Mouse (Mus musculus): ENCODE measurements around the gene Iqschfp. TPM values are rescaled to one million over a fixed set of nuclear protein-coding genes. Genes with fewer than 3 reads are reported as not detected.

Gene Iqschfp
- total RNA-seq, 2 experiments from 2014 or later, result not detected

DNA sequence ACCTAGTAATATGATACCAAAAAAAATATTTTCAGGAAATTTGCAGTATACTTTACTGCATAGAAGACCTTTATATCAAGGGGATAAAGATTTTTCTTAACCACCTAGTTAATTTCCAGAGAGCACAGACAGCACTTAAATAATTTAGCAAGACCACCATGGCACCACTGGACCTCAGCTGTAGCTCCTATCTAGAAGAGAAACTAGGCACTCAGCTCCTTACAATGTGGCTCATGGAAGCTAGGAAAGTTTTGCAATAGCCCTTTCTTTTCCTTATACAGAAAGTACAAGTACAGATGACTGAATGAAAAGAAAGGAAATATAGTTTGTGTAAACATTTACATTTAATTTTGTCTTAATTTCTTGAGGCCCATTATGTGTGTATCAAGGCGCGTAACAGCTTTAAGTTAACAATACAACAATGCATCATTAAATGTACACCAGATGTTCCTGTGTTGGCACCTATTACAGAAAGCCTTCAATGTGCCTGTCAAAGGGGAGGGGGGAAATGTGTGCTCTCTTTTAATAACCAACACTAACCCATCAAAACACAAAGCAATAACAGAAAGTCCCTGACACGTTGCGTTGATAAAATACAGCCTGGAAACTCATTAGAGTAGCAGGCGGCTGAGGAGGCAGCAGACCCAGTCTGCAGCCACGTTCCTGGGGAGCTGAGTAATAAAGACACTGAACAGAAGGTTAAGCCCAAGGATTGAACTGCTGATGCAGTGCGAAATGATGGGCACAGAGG lies 391.0 kb downstream of the Iqschfp start:
- no peak for ATAC-seq (replicated peaks; ENCODE audit: low FRiP score, low TSS enrichment, poor library complexity, severe bottlenecking)

DNA sequence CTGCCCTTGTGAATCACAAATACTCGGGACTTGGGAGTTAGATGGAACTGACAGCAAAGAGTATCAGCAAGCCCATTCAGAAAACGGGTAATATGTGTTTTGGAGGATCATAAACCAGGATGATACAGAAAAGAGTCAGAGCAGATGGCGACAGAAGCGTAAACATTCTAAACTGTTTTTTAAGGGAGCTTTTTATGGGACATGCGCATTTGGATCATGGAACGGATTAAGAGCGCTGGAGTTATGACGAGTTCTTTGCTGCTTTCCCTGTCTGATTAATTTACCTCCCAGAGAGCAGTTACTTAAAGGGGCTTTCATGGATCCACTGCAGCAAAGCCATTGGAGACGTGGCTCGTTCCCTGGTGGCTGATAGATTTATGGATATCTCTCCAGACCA lies 391.6 kb downstream of the Iqschfp start:
- no peak for ATAC-seq (replicated peaks; ENCODE audit: low FRiP score, low TSS enrichment, poor library complexity, severe bottlenecking)

DNA sequence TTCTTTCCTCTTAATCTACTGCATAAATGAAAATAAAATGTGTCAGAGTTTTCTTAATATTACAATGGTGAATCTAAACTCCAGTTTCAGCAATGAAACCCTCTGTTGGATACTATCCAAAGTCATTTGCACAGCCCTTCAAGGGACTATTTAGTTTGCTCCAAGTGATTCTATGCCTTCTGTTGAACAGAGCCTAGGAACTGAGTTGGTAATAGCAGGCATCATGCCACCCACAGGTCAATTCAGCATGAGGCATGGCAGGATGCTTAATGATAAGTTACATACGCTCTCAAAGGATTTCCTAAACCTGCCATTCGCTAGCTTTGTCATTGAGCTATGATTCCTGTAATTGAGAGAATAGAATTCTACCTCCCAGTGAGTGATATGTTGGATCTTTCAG lies 392.5 kb downstream of the Iqschfp start:
- no peak for ATAC-seq (replicated peaks; ENCODE audit: low FRiP score, low TSS enrichment, poor library complexity, severe bottlenecking)

DNA sequence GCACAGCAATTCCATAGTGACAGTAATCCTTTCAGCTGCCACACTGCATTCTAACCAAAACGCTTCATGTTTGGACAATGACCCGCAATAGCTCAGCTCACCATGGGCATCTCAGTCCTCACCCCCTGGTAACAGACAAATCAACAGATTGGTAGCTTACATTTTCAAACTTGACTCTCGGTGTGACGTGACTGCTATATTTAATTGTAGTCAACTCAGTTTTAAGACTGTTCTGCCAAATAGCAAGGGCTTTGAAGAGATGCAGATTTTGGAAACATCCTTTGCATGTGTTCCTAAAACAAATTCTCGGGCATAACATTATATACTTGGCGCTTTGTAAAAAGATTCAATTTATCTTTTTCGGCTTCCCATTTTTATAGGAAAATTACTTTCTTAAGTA lies 404.7 kb downstream of the Iqschfp start:
- ATAC-seq (replicated peaks; ENCODE audit: low FRiP score, low TSS enrichment, poor library complexity, severe bottlenecking), result no peak

DNA sequence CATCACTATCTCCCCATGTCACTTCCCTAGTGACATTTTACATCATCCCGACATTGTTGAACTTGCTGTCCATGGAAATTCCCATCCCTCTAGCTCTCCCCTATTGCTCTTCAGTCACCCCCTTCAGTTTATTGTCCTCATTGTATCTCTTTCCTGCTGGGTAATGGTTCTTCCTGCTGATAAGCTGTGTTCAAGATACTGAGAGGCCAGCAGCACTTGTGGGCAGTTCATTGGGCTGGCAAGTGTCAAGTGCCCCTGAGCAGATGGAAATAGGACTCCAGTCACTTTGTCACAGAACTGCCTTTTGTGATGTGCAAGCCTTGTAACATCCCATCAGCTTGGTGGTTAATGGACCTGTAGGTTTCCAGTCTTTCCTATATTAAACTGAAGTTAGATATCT lies 413.6 kb downstream of the Iqschfp start:
- ATAC-seq (replicated peaks; ENCODE audit: low FRiP score, low TSS enrichment, poor library complexity, severe bottlenecking), result no peak

DNA sequence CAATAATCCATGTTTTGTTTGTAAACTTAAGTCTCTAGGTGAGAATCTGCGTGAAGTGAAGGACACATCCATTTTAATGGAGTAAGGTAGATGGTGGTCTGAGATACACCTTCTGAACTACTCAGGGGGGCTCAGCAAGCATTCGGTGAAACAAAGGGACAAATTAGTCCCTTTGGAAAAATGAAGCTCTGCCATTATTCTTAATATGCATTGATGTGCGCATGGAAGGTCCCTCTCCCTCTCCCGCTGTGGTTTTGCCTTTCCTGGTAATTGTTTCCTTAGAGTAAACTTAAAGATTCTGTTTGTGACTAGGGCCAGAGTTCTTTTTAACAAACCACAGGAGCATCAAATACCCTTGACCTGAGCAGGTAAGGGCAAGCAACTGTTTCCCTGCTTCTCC lies 414.7 kb downstream of the Iqschfp start:
- no peak for ATAC-seq (replicated peaks; ENCODE audit: low FRiP score, low TSS enrichment, poor library complexity, severe bottlenecking)

DNA sequence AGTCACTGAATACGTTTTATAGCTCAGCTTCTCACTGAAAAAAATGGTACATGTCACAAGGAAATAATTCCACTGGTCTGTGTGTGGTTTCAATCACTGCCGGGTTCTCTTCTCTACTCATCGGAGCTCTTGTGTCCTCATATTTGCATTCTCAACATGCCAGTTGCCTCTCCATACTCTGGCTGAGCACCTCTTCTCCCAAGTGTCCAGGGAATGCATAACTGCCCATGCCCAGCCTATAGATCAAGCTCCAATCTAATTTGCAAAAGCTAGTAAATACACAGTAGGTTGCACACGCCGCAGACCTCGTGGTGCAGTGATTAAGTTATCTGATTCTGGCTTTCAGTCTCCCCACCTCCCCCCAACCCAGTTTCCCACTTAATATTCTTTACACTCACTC lies 433.5 kb downstream of the Iqschfp start:
- ATAC-seq (replicated peaks; ENCODE audit: low FRiP score, low TSS enrichment, poor library complexity, severe bottlenecking), result no peak

DNA sequence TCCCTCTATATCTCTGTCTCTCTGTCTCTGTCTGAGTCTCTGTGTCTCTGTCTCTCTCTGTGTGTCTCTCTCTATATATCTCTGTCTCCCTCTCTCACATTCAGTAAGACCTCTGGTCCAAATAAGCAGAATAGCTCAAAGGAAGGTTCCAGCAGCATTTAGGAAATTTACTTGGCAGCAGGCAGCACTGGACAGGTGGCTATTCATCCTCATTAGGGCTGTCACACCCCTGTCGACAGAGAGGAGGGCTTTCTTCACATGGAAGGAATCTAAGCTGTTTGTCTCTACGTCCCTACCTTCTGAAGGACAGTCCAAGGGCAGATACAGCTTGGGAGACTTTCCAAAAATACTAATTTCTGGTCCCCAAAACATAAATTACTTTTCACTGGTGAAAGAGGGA lies 440.5 kb downstream of the Iqschfp start:
- ATAC-seq (replicated peaks; ENCODE audit: low FRiP score, low TSS enrichment, poor library complexity, severe bottlenecking), result no peak

DNA sequence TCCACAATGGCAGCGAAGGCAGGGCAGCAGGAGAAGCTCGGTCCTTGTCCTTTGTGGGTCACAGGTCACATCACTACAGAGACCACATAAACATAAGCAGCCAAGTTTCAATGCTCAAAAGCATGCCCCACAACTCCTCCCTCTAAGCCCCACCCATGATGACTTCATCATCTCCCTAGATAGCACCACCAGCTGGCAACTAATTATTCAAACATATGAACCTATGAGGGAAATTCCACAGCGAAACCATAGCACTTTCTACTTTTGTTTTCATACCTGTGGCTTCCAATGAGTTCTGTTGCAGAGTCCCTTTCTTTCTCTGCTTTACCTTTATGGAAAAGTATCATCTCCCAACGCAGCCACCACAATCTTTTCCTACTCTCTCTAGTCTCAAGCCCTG lies 443.5 kb downstream of the Iqschfp start:
- ATAC-seq (replicated peaks; ENCODE audit: low FRiP score, low TSS enrichment, poor library complexity, severe bottlenecking), result no peak

DNA sequence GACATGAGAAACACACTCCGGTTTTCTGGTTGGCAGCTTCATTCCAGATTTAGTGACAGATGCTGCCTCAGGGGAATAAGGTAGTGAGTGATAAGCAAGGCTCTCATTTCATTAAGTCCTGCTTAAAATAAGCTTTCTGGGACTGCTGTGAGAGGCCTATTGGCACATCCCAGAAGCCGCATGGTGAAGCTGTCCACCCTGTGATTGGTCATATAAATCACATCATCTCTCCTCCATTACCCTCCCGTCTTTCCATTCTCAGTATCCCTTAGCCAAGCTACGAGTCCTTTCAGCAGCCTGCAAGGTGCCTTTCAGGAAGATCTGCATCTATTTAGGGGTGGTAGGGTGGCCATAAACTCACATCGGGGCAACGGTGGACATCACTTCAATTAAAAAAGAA lies 458.6 kb downstream of the Iqschfp start:
- no peak for ATAC-seq (replicated peaks; ENCODE audit: low FRiP score, low TSS enrichment, poor library complexity, severe bottlenecking)

DNA sequence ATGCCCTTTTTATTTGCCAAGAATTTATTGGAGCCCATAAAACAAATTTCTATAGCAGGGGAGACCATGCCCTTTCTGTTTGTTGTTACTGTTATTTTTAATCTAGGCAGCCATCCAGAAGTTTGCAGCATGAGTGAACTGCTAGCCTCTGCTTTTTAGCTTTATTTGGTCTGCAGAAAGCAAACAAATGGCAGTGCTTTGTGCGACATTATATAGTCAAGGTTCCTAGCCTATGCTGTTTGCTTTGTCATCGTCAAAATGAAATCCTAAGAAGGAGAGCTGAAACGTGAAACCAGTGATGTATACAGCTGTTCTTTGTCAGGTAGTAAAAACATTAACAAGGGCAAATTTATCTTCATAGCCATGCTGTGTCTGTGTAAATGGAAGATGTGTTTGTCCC lies 459.4 kb downstream of the Iqschfp start:
- no peak for ATAC-seq (replicated peaks; ENCODE audit: low FRiP score, low TSS enrichment, poor library complexity, severe bottlenecking)

DNA sequence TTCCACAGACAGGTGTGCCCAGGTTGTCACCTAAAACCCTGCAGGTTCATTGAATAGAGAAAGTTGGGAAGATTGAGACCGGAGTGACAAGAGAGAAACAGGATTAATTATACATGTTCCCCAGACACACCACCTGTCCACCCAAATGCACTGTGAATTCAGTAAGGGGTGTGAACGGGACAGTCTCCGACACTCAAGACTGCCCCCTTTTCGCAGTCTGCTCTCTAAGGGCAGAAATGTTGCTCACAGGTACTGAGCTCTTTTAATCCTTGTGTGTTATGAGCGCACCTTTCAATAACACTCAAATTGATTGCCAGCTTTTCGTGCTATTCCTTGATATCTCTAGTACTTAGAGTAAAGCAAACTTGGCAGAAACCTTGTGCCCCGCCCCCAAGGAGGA lies 460.9 kb downstream of the Iqschfp start:
- no peak for ATAC-seq (replicated peaks; ENCODE audit: low FRiP score, low TSS enrichment, poor library complexity, severe bottlenecking)

DNA sequence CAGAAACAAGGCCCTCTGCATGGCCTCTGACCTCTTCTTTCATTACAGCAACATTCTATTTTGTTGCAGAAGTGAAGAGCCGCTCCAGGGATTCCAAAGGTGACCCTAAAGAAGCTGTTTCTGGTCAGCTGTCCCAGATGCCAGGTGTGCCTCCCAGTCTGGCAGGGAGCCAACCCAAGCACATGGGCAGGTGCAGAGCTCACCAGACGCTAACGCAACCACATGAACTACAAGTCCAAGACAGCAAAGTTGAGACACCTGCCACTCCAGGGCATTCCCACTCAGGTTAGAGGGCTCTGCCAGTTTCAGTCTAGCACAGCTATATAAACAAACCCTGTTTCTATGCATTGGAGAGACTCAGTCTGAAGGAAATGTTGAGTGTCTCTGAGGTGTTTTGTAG lies 461.5 kb downstream of the Iqschfp start:
- no peak for ATAC-seq (replicated peaks; ENCODE audit: low FRiP score, low TSS enrichment, poor library complexity, severe bottlenecking)

DNA sequence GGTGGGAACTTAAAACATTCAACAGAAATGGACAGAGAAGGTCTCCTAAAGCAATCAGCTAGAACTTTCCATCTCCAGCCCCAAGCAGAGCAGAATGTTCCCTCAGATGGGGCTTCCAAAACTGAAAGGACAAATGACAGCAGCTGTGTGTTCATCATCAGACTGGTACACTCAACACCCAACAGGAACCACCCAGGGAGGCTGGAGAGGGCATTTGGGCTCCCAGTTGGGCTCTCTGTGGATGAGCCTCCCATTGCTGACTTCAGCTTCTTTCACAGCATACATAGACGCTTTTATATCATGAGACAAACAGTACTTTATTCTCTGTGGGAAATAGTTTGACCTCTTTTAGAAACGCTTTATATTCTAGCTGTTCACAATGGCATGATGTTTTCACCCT lies 464.5 kb downstream of the Iqschfp start:
- ATAC-seq (replicated peaks; ENCODE audit: low FRiP score, low TSS enrichment, poor library complexity, severe bottlenecking), result no peak

DNA sequence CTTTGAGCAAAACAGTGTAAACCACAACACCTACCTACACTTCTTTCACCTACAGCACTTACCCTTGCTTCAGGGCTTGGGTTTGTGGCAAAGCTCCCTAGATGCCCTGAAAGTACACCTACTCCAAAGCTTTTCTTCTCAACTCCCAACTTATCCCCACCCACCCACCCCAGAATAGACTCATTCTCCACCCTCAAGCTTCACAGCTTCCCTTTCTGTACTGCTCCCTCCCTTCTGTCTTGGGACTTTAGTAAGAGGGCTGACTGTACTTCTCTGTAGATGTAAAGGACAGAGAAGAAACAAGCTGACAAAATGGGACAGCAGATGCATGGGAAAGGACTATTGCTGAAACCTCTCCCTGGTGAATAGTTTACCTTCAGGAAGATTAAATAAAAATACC lies 476.0 kb downstream of the Iqschfp start:
- no peak for ATAC-seq (replicated peaks; ENCODE audit: low FRiP score, low TSS enrichment, poor library complexity, severe bottlenecking)

DNA sequence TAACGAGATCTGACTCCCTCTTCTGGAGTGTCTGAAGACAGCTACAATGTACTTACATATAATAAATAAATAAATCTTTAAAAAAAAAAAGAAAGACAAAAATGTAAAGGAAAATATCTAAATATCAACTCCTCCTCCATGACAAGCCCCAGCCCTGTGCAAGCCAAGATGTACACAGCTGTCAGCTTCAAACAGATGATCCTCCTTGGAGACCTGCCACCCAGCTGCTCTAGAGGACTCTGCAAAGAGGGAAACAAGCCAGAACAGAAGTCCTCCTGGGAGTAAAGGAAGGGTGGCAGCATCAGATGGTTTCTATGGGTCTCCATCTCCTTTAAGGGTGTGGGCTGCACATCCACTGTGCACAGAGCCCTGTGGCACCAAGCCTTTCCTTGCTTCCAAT lies 480.9 kb downstream of the Iqschfp start:
- ATAC-seq (replicated peaks; ENCODE audit: low FRiP score, low TSS enrichment, poor library complexity, severe bottlenecking), result no peak

DNA sequence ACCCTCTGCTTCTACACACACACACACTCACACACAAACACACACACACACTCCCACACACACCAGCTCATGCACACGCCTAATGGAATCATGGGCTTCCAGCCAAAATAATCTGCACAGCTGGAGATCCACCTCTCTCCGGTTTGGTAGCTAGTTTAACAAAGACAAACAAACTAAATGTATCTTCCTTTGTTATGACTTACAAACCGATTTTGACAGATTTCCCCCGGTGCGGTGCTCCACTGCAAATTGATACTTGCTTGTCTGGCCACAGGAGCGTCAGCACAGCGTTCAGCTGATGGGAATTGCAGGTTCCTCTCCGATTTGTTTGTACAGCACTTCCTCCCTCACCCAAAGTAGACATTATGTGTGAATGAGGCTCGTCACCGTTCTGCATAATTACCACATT lies 483.1 kb downstream of the Iqschfp start:
- ATAC-seq (replicated peaks; ENCODE audit: low FRiP score, low TSS enrichment, poor library complexity, severe bottlenecking), result no peak

DNA sequence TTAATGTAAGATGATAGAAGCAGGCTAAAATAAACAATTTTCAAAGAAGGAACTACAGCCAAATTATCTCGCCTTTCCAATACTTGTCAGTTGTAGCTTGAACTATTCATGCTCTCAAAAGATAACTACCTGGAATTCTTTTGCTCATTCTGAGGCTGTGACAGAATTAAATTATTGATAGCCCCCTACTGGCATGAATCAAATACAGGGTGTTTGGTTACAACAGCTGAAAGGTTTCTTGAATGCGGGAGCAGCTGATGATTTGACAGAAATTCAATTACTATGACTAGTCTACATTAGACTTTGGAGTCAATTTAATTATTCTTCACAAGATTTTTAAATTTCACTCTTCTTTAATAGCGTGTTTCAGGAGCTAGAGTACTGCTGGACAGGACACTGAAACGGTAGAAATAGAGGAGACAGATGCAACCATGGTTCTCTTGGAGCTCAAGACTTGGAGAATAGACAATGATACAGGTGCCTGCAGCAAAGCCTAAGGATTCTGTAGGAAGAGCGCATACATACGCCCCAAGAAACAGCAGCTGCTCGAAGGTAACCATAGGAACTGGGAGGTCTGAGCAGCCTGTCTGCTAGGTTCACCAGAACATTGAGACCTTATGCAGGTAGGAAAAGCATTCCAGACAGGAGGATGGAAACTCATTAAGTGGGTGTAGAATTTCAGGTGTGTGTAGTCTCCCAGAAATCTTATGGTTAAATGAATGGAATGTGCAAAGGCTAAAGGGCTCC lies 485.6 kb downstream of the Iqschfp start:
- ATAC-seq (replicated peaks; ENCODE audit: low FRiP score, low TSS enrichment, poor library complexity, severe bottlenecking), result no peak

DNA sequence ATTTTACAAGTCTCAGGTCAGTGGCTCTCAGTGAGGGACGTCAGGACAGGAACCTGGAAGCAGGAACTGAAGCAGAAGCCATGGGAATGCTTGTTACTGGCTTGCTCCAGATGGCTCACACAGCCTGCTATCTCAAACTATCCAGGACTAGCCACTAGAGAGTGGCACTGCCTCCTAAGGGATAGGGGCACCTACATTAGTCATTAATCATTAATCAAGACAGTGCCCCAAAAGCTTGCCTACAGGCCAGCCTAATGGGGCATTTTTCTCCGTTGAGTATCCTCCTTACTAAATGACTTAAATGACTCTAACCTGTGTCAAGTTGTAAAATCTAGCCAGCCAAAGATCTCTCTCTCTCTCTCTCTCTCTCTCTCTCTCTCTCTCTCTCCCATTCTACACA lies 486.8 kb downstream of the Iqschfp start:
- ATAC-seq (replicated peaks; ENCODE audit: low FRiP score, low TSS enrichment, poor library complexity, severe bottlenecking), result no peak

DNA sequence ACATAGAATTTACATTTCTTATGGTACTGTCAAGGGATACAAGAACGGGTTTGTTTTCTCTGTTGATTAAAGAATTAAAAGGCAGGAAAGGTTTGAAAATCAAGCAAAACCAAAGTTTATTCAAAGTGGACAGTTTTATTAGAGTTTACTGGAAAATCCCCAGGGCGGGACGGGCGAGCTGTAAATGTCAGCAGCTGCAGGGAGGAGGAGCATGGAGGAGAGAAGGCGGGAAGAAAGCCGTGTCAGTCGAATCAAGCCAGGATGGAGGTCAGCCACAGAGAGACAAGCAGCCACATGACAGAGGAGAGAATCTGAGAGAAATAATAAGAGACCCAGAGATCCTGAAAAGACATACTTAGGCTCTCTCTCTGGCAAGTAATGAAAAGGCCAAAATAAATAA lies 487.2 kb downstream of the Iqschfp start:
- no peak for ATAC-seq (replicated peaks; ENCODE audit: low FRiP score, low TSS enrichment, poor library complexity, severe bottlenecking)

DNA sequence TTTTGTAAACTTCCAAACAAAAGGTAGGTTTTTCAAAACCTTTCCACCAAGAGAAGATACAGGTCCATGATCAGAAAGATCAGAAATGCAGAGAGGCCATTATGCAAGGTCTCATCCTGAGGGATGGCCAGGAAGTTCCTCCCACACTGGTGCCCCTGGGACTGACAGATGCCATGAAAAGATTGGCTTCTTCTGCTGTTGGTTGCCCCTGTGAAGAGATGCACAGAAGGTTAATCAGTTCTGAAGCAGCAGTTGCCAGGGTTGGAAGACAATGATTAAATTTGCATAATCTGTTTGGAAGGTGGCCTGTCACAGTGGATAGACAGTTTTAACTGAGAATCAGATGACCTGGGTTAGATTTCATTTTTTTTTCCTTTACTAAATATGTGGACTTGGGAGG lies 491.6 kb downstream of the Iqschfp start:
- ATAC-seq (replicated peaks; ENCODE audit: low FRiP score, low TSS enrichment, poor library complexity, severe bottlenecking), result no peak
